Mouse (Mus musculus): ENCODE measurements around the gene Sgta. TPM values are rescaled to one million over a fixed set of nuclear protein-coding genes. Genes with fewer than 3 reads are reported as not detected.
A peak's percentile ranks its signal among the peaks of the same experiment; 100 is the strongest.
"Not testable (repeated sequence)": the region's sequence is repeated elsewhere in the genome, so short reads cannot be mapped to it uniquely, and the experiment has no call there.

The Sgta gene
- total RNA-seq, 1 experiment from 2014 or later: 59.2 TPM

GRCm38 (mm10) chr10:81064519-81064918 lies 4.5 kb upstream of the Sgta start:
- ATAC-seq (ENCODE audit: extremely low read depth, insufficient number of reproducible peaks, low FRiP score, poor library complexity, severe bottlenecking): not testable (repeated sequence)

- no peak for ATAC-seq (ENCODE audit: extremely low read depth, insufficient number of reproducible peaks, low FRiP score, poor library complexity, severe bottlenecking)
Measured at GRCm38 (mm10) chr10:81062710-81063109, 2.7 kb upstream of the Sgta start.

- ATAC-seq (ENCODE audit: extremely low read depth, insufficient number of reproducible peaks, low FRiP score, poor library complexity, severe bottlenecking): no peak
Measured at GRCm38 (mm10) chr10:81058896-81059295, 1.1 kb downstream of the Sgta start.

- no peak for ATAC-seq (ENCODE audit: extremely low read depth, insufficient number of reproducible peaks, low FRiP score, poor library complexity, severe bottlenecking)
Measured at GRCm38 (mm10) chr10:81057406-81058130, 2.4 kb downstream of the Sgta start.

GRCm38 (mm10) chr10:81055802-81056340 lies 4.1 kb downstream of the Sgta start:
- ATAC-seq (ENCODE audit: extremely low read depth, insufficient number of reproducible peaks, low FRiP score, poor library complexity, severe bottlenecking): not testable (repeated sequence)

GRCm38 (mm10) chr10:81055169-81055568 lies 4.8 kb downstream of the Sgta start:
- no peak for ATAC-seq (ENCODE audit: extremely low read depth, insufficient number of reproducible peaks, low FRiP score, poor library complexity, severe bottlenecking)

- no peak for ATAC-seq (ENCODE audit: extremely low read depth, insufficient number of reproducible peaks, low FRiP score, poor library complexity, severe bottlenecking)
Measured at GRCm38 (mm10) chr10:81052577-81052976, 7.4 kb downstream of the Sgta start.

GRCm38 (mm10) chr10:81051133-81051532 lies 8.8 kb downstream of the Sgta start:
- ATAC-seq (ENCODE audit: extremely low read depth, insufficient number of reproducible peaks, low FRiP score, poor library complexity, severe bottlenecking): no peak

GRCm38 (mm10) chr10:81050645-81051044 lies 9.3 kb downstream of the Sgta start:
- ATAC-seq (ENCODE audit: extremely low read depth, insufficient number of reproducible peaks, low FRiP score, poor library complexity, severe bottlenecking): no peak

- ATAC-seq (ENCODE audit: extremely low read depth, insufficient number of reproducible peaks, low FRiP score, poor library complexity, severe bottlenecking): not testable (repeated sequence)
Measured at GRCm38 (mm10) chr10:81045246-81045645, 14.7 kb downstream of the Sgta start.

- peak; percentile 43 for ATAC-seq (ENCODE audit: extremely low read depth, insufficient number of reproducible peaks, low FRiP score, poor library complexity, severe bottlenecking)
Measured at GRCm38 (mm10) chr10:81041458-81042175, 18.4 kb downstream of the Sgta start.

- peak; percentile 96 for ATAC-seq (ENCODE audit: extremely low read depth, insufficient number of reproducible peaks, low FRiP score, poor library complexity, severe bottlenecking)
Measured at GRCm38 (mm10) chr10:81036988-81037580, 22.9 kb downstream of the Sgta start, which contains the start of gene Slc39a3. Gene Slc39a3 (minus strand): TSS chr10:81037426.

GRCm38 (mm10) chr10:81036251-81036650 lies 23.7 kb downstream of the Sgta start:
- ATAC-seq (ENCODE audit: extremely low read depth, insufficient number of reproducible peaks, low FRiP score, poor library complexity, severe bottlenecking): no peak

GRCm38 (mm10) chr10:81033586-81033985 lies 26.4 kb downstream of the Sgta start:
- ATAC-seq (ENCODE audit: extremely low read depth, insufficient number of reproducible peaks, low FRiP score, poor library complexity, severe bottlenecking): no peak

- ATAC-seq (ENCODE audit: extremely low read depth, insufficient number of reproducible peaks, low FRiP score, poor library complexity, severe bottlenecking): no peak
Measured at GRCm38 (mm10) chr10:81029031-81029430, 30.9 kb downstream of the Sgta start.

GRCm38 (mm10) chr10:81028219-81028618 lies 31.8 kb downstream of the Sgta start:
- no peak for ATAC-seq (ENCODE audit: extremely low read depth, insufficient number of reproducible peaks, low FRiP score, poor library complexity, severe bottlenecking)

GRCm38 (mm10) chr10:81027331-81027730 lies 32.6 kb downstream of the Sgta start:
- ATAC-seq (ENCODE audit: extremely low read depth, insufficient number of reproducible peaks, low FRiP score, poor library complexity, severe bottlenecking): no peak

- ATAC-seq (ENCODE audit: extremely low read depth, insufficient number of reproducible peaks, low FRiP score, poor library complexity, severe bottlenecking): no peak
Measured at GRCm38 (mm10) chr10:81026857-81027256, 33.1 kb downstream of the Sgta start.

- ATAC-seq (ENCODE audit: extremely low read depth, insufficient number of reproducible peaks, low FRiP score, poor library complexity, severe bottlenecking): no peak
Measured at GRCm38 (mm10) chr10:81025639-81026275, 34.2 kb downstream of the Sgta start, which contains the start of gene Diras1. Gene Diras1 (minus strand): TSS chr10:81025662.

Measured in neutrophil, adult 5-6 weeks (primary cell).